Mouse (Mus musculus) myocyte (in vitro differentiated cells): ENCODE results near the gene Scrn2. TPM values are rescaled to one million over a fixed set of nuclear protein-coding genes. Genes with fewer than 3 reads are reported as not detected.
A peak's percentile ranks its signal among the peaks of the same experiment; 100 is the strongest.

Source experiments
- H3K27me3 ChIP-seq: one replicate; pipeline ENCODE4 v1.6.1; 2011; ENCODE audit not compliant: control insufficient read depth, insufficient read depth, insufficient read length
- H3K36me3 ChIP-seq: one replicate; pipeline ENCODE4 v1.6.1; 2011; ENCODE audit not compliant: control insufficient read depth, insufficient read depth
- H3K4me2 ChIP-seq: one replicate; pipeline ENCODE4 v1.6.1; 2011; ENCODE audit warnings: low read depth, control low read depth
- H3K4me3 ChIP-seq: one replicate; pipeline ENCODE4 v1.5.1; 2011; ENCODE audit warnings: mild to moderate bottlenecking, control low read depth, moderate library complexity
- H3K79me2 ChIP-seq: one replicate; pipeline ENCODE4 v1.6.1; 2011; ENCODE audit not compliant: control insufficient read depth, insufficient read depth
- H3ac ChIP-seq: one replicate; pipeline ENCODE4 v1.6.1; 2011; ENCODE audit not compliant: control insufficient read depth, insufficient read length
- CEBPB ChIP-seq: IDR thresholded peaks from 2 replicates; pipeline ENCODE4 v1.6.1; 2011; ENCODE audit warnings: mild to moderate bottlenecking, moderate library complexity; ENCODE audit not compliant: poor library complexity, insufficient read depth, severe bottlenecking
- E2F4 ChIP-seq: IDR thresholded peaks from one replicate; pipeline ENCODE4 v1.6.1; 2011; ENCODE audit warnings: mild to moderate bottlenecking, control low read depth, moderate library complexity; ENCODE audit not compliant: insufficient read depth
- MAX ChIP-seq: IDR thresholded peaks from one replicate; pipeline ENCODE4 v1.6.1; 2011; ENCODE audit warnings: low read depth, mild to moderate bottlenecking, control low read depth
- MYOD1 ChIP-seq, 3 experiments: IDR thresholded peaks; one replicate each; pipeline ENCODE4 v1.6.1; 2011; ENCODE audit warnings: control low read depth in 2 of 3, low read depth in 2 of 3, mild to moderate bottlenecking in 2 of 3, moderate library complexity in 1 of 3; ENCODE audit not compliant: insufficient read length in 2 of 3, control insufficient read depth in 1 of 3
- MYOG ChIP-seq, 3 experiments: IDR thresholded peaks; one replicate each; pipeline ENCODE4 v1.6.1; 2011; ENCODE audit warnings: control low read depth in 2 of 3, low read depth in 2 of 3, mild to moderate bottlenecking in 2 of 3; ENCODE audit not compliant: insufficient read length in 2 of 3, control insufficient read depth in 1 of 3, insufficient read depth in 1 of 3
- POLR2A ChIP-seq: IDR thresholded peaks from one replicate; pipeline ENCODE4 v1.6.1; 2011; ENCODE audit warnings: low read depth, mild to moderate bottlenecking, control low read depth, moderate library complexity; ENCODE audit not compliant: insufficient read length
- POLR2AphosphoS2 ChIP-seq: IDR thresholded peaks from one replicate; pipeline ENCODE4 v1.6.1; 2011; ENCODE audit warnings: low read depth, control low read depth; ENCODE audit not compliant: insufficient read length
- REST ChIP-seq: IDR thresholded peaks from one replicate; pipeline ENCODE4 v1.6.1; 2011; ENCODE audit warnings: mild to moderate bottlenecking, control low read depth, moderate library complexity; ENCODE audit not compliant: insufficient read depth, insufficient read length
- SRF ChIP-seq: IDR thresholded peaks from one replicate; pipeline ENCODE4 v1.6.1; 2011; ENCODE audit warnings: low read depth; ENCODE audit not compliant: control insufficient read depth, insufficient read length
- TCF12 ChIP-seq: IDR thresholded peaks from one replicate; pipeline ENCODE4 v1.6.1; 2011; ENCODE audit warnings: mild to moderate bottlenecking, control low read depth; ENCODE audit not compliant: poor library complexity, insufficient read depth, severe bottlenecking
- TCF3 ChIP-seq: IDR thresholded peaks from one replicate; pipeline ENCODE4 v1.6.1; 2011; ENCODE audit warnings: low read depth, control low read depth; ENCODE audit not compliant: insufficient read length
- USF1 ChIP-seq: IDR thresholded peaks from one replicate; pipeline ENCODE4 v1.6.1; 2011; ENCODE audit warnings: low read depth, mild to moderate bottlenecking, control low read depth, moderate library complexity
- polyA plus RNA-seq: library from polyadenylated mRNA; unstranded; fragments of >200 nt; fragmentation: generic; extraction: Trizol; gene quantifications from one replicate; pipeline ENCODE4 v1.2.1, GENCODE M21; 2012; ENCODE audit warnings: missing spikeins

Scrn2 gene
- polyA plus RNA-seq, 1 experiment: 22.4 TPM

GRCm38 (mm10) chr11:97050216-97050943 is 20.6 kb downstream of the Scrn2 start, which contains the start of gene Osbpl7:
TSS of gene Osbpl7 (plus strand) at chr11:97050628.
- peak within 1 kb of the TSS; percentile 56 for H3K4me2 ChIP-seq
- H3ac ChIP-seq: peak within 1 kb of the TSS; percentile 19
- peaks cover 5% of the 10 kb centered on the region for H3K36me3 ChIP-seq

GRCm38 (mm10) chr11:97050944-97051586 is 21.3 kb downstream of the Scrn2 start:
- Histone ChIP-seq H3K4me3 (peak overlapping the region; percentile 37), H3K36me3 (no peaks in the 10 kb centered on the region), H3K79me2 (no peaks in the 10 kb centered on the region), H3ac (peak overlapping the region; percentile 19), H3K4me2 (peak overlapping the region; percentile 56), H3K27me3 (no peaks in the 10 kb centered on the region)
- TF ChIP-seq POLR2AphosphoS2 (no peak), MYOG (IDR thresholded peaks at IDR 0.05; ENCODE audit: control insufficient read depth in 1 of 3, insufficient read depth in 1 of 3, insufficient read length in 2 of 3, low read depth in 2 of 3) (no peak), REST (no peak), CEBPB (no peak), SRF (no peak), USF1 (no peak), TCF12 (no peak), E2F4 (no peak), TCF3 (no peak), MYOD1 (IDR thresholded peaks at IDR 0.05; ENCODE audit: control insufficient read depth in 1 of 3, insufficient read length in 2 of 3, low read depth in 2 of 3) (no peak), MAX (no peak), POLR2A (no peak)

More at GRCm38 (mm10) chr11:97050216-97050943, 20.6 kb downstream of the Scrn2 start, which contains the start of gene Osbpl7:
- H3K79me2 ChIP-seq: peaks cover 4% of the 10 kb centered on the region
- TF ChIP-seq TCF12: no peak
- TF ChIP-seq CEBPB: no peak
- no peak for TF ChIP-seq TCF3
- peak in 2 of 3 experiments; percentile 20 to 41 for TF ChIP-seq MYOD1 (IDR thresholded peaks at IDR 0.05; ENCODE audit: control insufficient read depth in 1 of 3, insufficient read length in 2 of 3, low read depth in 2 of 3)
- TF ChIP-seq REST: no peak
- TF ChIP-seq POLR2AphosphoS2: peak; percentile 48
- peak; percentile 67 for TF ChIP-seq POLR2A
- no peak for TF ChIP-seq USF1
- TF ChIP-seq SRF: no peak
- peak in 1 of 3 experiments; percentile 16 for TF ChIP-seq MYOG (IDR thresholded peaks at IDR 0.05; ENCODE audit: control insufficient read depth in 1 of 3, insufficient read depth in 1 of 3, insufficient read length in 2 of 3, low read depth in 2 of 3)
- no peak for TF ChIP-seq E2F4
- no peak for TF ChIP-seq MAX
- no peaks in the 10 kb centered on the region for H3K27me3 ChIP-seq
- peak within 1 kb of the TSS; percentile 37 for H3K4me3 ChIP-seq

GRCm38 (mm10) chr11:97052219-97052646 is 22.5 kb downstream of the Scrn2 start:
- H3K4me3 ChIP-seq: no peak overlapping the region
- H3K79me2 ChIP-seq: no peaks in the 10 kb centered on the region
- peak overlapping the region; percentile 56 for H3K4me2 ChIP-seq
- no peaks in the 10 kb centered on the region for H3K27me3 ChIP-seq
- no peak overlapping the region for H3ac ChIP-seq
- no peaks in the 10 kb centered on the region for H3K36me3 ChIP-seq
- TF ChIP-seq REST: no peak
- TF ChIP-seq MYOD1 (IDR thresholded peaks at IDR 0.05; ENCODE audit: control insufficient read depth in 1 of 3, insufficient read length in 2 of 3, low read depth in 2 of 3): no peak
- TF ChIP-seq TCF12: no peak

GRCm38 (mm10) chr11:97063274-97063920 is 33.7 kb downstream of the Scrn2 start:
- no peak for TF ChIP-seq MYOG (IDR thresholded peaks at IDR 0.05; ENCODE audit: control insufficient read depth in 1 of 3, insufficient read depth in 1 of 3, insufficient read length in 2 of 3, low read depth in 2 of 3)
- TF ChIP-seq TCF3: no peak
- TF ChIP-seq E2F4: no peak
- no peak for TF ChIP-seq TCF12
- TF ChIP-seq REST: no peak
- no peak for TF ChIP-seq USF1
- TF ChIP-seq CEBPB: no peak
- TF ChIP-seq SRF: no peak
- TF ChIP-seq POLR2AphosphoS2: no peak
- TF ChIP-seq MYOD1 (IDR thresholded peaks at IDR 0.05; ENCODE audit: control insufficient read depth in 1 of 3, insufficient read length in 2 of 3, low read depth in 2 of 3): no peak
- TF ChIP-seq MAX: no peak
- no peak for TF ChIP-seq POLR2A
- Histone ChIP-seq H3K36me3 (no peaks in the 10 kb centered on the region), H3K27me3 (no peaks in the 10 kb centered on the region), H3ac (no peak overlapping the region), H3K4me2 (no peak overlapping the region), H3K79me2 (no peaks in the 10 kb centered on the region), H3K4me3 (no peak overlapping the region)
